Mouse (Mus musculus): Measurements from ENCODE around the gene Dph6.

DNA sequence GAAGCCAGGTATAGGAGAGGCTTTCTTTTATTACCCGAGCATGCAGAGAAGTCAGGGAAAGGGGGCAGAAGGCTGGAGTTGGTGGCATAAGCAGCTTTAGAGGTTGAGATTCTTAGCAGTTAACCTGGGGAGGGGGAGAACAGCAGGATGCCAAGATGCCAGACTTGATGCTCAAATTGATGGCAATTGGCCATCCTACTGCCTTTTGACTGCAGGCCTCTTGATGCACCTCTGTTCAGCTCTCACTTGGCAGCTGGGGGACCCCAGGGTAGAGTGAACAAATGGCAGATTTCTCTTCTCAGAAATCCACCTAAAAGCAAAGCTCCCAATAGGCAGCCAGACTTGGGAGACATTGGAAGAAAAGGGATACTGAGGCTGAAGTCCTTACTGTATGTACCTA is 32.7 kb upstream of the Dph6 start:
- TF ChIP-seq CTCF (IDR thresholded peaks at IDR 0.05; ENCODE audit: control insufficient read depth, insufficient read depth, insufficient read length) (no peak), CEBPB (IDR thresholded peaks at IDR 0.05; ENCODE audit: low read depth) (no peak)

All from C2C12 (cell line).